Mouse (Mus musculus) layer of hippocampus, adult 11-12 months (tissue): ENCODE measurements around the gene Ankrd11.
"Not testable (repeated sequence)": the region's sequence is repeated elsewhere in the genome, so short reads cannot be mapped to it uniquely, and the experiment has no call there.

Source experiments
- DNase-seq: peaks from one replicate; pipeline ENCODE4 v3.0.0; 2022; ENCODE audit warnings: low spot score

The Ankrd11 gene

GRCm38 (mm10) chr8:123042158-123042973, at the start of gene Ankrd11:
Gene Ankrd11 (minus strand): TSS chr8:123042277.
- peak; percentile 100 for DNase-seq

- DNase-seq, result no peak
Measured at GRCm38 (mm10) chr8:123087289-123087688, 45.2 kb upstream of the Ankrd11 start.

GRCm38 (mm10) chr8:123083610-123084009, 41.5 kb upstream of the Ankrd11 start:
- peak; percentile 52 for DNase-seq

- no peak for DNase-seq
Measured at GRCm38 (mm10) chr8:123082993-123083392, 40.9 kb upstream of the Ankrd11 start.

GRCm38 (mm10) chr8:123077213-123077612, 35.1 kb upstream of the Ankrd11 start:
- no peak for DNase-seq

- DNase-seq, result no peak
Measured at GRCm38 (mm10) chr8:123071176-123071575, 29.1 kb upstream of the Ankrd11 start.

- no peak for DNase-seq
Measured at GRCm38 (mm10) chr8:123066101-123066683, 24.1 kb upstream of the Ankrd11 start.

GRCm38 (mm10) chr8:123065214-123066100, 23.4 kb upstream of the Ankrd11 start:
- DNase-seq, result peak; percentile 94

GRCm38 (mm10) chr8:123064809-123065213, 22.7 kb upstream of the Ankrd11 start:
- no peak for DNase-seq

GRCm38 (mm10) chr8:123064072-123064471, 22.0 kb upstream of the Ankrd11 start:
- no peak for DNase-seq

- DNase-seq, result no peak
Measured at GRCm38 (mm10) chr8:123062721-123063120, 20.6 kb upstream of the Ankrd11 start, which contains the start of gene Spg7. Gene Spg7 (plus strand): TSS chr8:123062942.

- no peak for DNase-seq
Measured at GRCm38 (mm10) chr8:123051458-123051857, 9.4 kb upstream of the Ankrd11 start.

GRCm38 (mm10) chr8:123048402-123048801, 6.3 kb upstream of the Ankrd11 start:
- no peak for DNase-seq

- no peak for DNase-seq
Measured at GRCm38 (mm10) chr8:123047827-123048226, 5.8 kb upstream of the Ankrd11 start.

GRCm38 (mm10) chr8:123046706-123047105, 4.6 kb upstream of the Ankrd11 start:
- DNase-seq, result no peak

GRCm38 (mm10) chr8:123044743-123045425, 2.8 kb upstream of the Ankrd11 start:
- not testable (repeated sequence) for DNase-seq

GRCm38 (mm10) chr8:123043941-123044340, 1.9 kb upstream of the Ankrd11 start:
- no peak for DNase-seq

GRCm38 (mm10) chr8:123042974-123043625, 1.0 kb upstream of the Ankrd11 start:
- DNase-seq, result no peak

GRCm38 (mm10) chr8:123041774-123042105, 337 bp downstream of the Ankrd11 start:
- no peak for DNase-seq

GRCm38 (mm10) chr8:123041008-123041773, 886 bp downstream of the Ankrd11 start:
- DNase-seq, result peak; percentile 64
